Mouse (Mus musculus) megakaryocyte, embryonic 14.5 days (primary cell): ENCODE results near the gene Hpcal4. TPM values are rescaled to one million over a fixed set of nuclear protein-coding genes. Genes with fewer than 3 reads are reported as not detected.

Experiments
- H3K27me3 ChIP-seq: replicated peaks from 2 replicates; pipeline ENCODE3; 2012; ENCODE audit warnings: inconsistent platforms
- H3K36me3 ChIP-seq: replicated peaks from 2 replicates; pipeline ENCODE3; 2012; ENCODE audit warnings: low read length, inconsistent platforms, mixed read lengths
- H3K4me1 ChIP-seq: 2 replicates; pipeline ENCODE4 v1.6.1; 2012; ENCODE audit warnings: inconsistent platforms
- H3K4me3 ChIP-seq: replicated peaks from 2 replicates; pipeline ENCODE3; 2012; ENCODE audit warnings: moderate library complexity, mild to moderate bottlenecking, inconsistent platforms
- H3K9me3 ChIP-seq: 2 replicates; pipeline ENCODE4 v1.6.1; 2012; ENCODE audit warnings: inconsistent platforms
- FLI1 ChIP-seq: IDR thresholded peaks from 2 replicates; pipeline ENCODE4 v1.6.1; 2012; ENCODE audit warnings: low read length, inconsistent platforms, mixed read lengths
- GATA1 ChIP-seq: IDR thresholded peaks from 3 replicates; pipeline ENCODE4 v1.6.1; 2012; ENCODE audit warnings: mixed read lengths, low read length, inconsistent platforms, borderline replicate concordance
- polyA plus RNA-seq: library from polyadenylated mRNA; stranded (reverse); fragments of >175 nt; gene quantifications from 2 replicates; pipeline ENCODE4 v1.2.3, GENCODE M21; 2012; ENCODE audit warnings: low replicate concordance; ENCODE audit not compliant: insufficient read depth

The Hpcal4 gene
- polyA plus RNA-seq, 1 experiment: not detected

- TF ChIP-seq GATA1: no peak
- no peak for TF ChIP-seq FLI1
Observed at GRCm38 (mm10) chr4:123219720-123220357, 36.8 kb downstream of the Hpcal4 start.

GRCm38 (mm10) chr4:123220637-123221036, 37.6 kb downstream of the Hpcal4 start:
- H3K27me3 ChIP-seq: peaks cover 49% of the 10 kb centered on the region
- TF ChIP-seq GATA1 (no peak), FLI1 (no peak)
- H3K4me3 ChIP-seq: no peak overlapping the region
- no peaks in the 10 kb centered on the region for H3K9me3 ChIP-seq
- no peaks in the 10 kb centered on the region for H3K36me3 ChIP-seq
- H3K4me1 ChIP-seq: peaks cover 36% of the 10 kb centered on the region

More at GRCm38 (mm10) chr4:123219720-123220357, 36.8 kb downstream of the Hpcal4 start:
- Histone ChIP-seq H3K4me1 (peaks cover 36% of the 10 kb centered on the region), H3K4me3 (no peak overlapping the region), H3K9me3 (no peaks in the 10 kb centered on the region), H3K36me3 (no peaks in the 10 kb centered on the region), H3K27me3 (peaks cover 53% of the 10 kb centered on the region)

GRCm38 (mm10) chr4:123223309-123223708, 40.3 kb downstream of the Hpcal4 start:
- no peaks in the 10 kb centered on the region for H3K9me3 ChIP-seq
- H3K27me3 ChIP-seq: peaks cover 59% of the 10 kb centered on the region
- H3K4me1 ChIP-seq: peaks cover 21% of the 10 kb centered on the region
- H3K4me3 ChIP-seq: no peak overlapping the region
- no peak for TF ChIP-seq FLI1
- TF ChIP-seq GATA1: no peak
- H3K36me3 ChIP-seq: no peaks in the 10 kb centered on the region

- no peak overlapping the region for H3K4me3 ChIP-seq
Observed at GRCm38 (mm10) chr4:123225718-123226403, 42.8 kb downstream of the Hpcal4 start.

DNA sequence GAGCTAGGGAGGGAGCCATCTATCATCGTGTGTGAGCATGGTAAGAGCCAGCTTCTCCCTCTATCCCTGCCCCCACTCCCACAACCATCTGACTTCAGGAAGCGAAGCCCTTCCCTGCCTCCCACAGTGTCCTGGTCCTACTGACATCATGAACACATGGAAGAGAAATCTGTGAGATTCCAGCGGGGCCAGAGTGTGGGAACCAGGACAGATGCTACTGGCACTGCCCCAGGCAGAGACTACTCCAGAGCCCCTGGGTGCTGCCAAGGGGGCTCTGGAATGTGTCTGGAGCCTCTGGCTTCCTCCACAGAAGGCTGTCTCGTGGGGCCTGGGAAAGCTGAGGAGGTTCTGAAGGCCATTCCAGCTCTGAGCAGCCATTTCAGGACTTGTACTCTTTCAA, 44.7 kb downstream of the Hpcal4 start:
- H3K36me3 ChIP-seq: no peaks in the 10 kb centered on the region

More at GRCm38 (mm10) chr4:123225718-123226403, 42.8 kb downstream of the Hpcal4 start:
- TF ChIP-seq GATA1 (no peak), FLI1 (no peak)
- no peaks in the 10 kb centered on the region for H3K4me1 ChIP-seq
- H3K9me3 ChIP-seq: no peaks in the 10 kb centered on the region
- no peaks in the 10 kb centered on the region for H3K36me3 ChIP-seq
- peaks cover 63% of the 10 kb centered on the region for H3K27me3 ChIP-seq

GRCm38 (mm10) chr4:123228270-123228669, 45.2 kb downstream of the Hpcal4 start:
- Histone ChIP-seq H3K4me1 (peaks cover 7% of the 10 kb centered on the region), H3K27me3 (peaks cover 78% of the 10 kb centered on the region), H3K9me3 (no peaks in the 10 kb centered on the region), H3K36me3 (no peaks in the 10 kb centered on the region), H3K4me3 (no peak overlapping the region)
- TF ChIP-seq FLI1 (no peak), GATA1 (no peak)

More for the DNA sequence above, 44.7 kb downstream of the Hpcal4 start:
- H3K27me3 ChIP-seq: peaks cover 73% of the 10 kb centered on the region
- no peak for TF ChIP-seq GATA1
- TF ChIP-seq FLI1: no peak
- H3K4me3 ChIP-seq: no peak overlapping the region
- no peaks in the 10 kb centered on the region for H3K9me3 ChIP-seq
- peaks cover 2% of the 10 kb centered on the region; the same call in 1 of the 2 replicates for H3K4me1 ChIP-seq

DNA sequence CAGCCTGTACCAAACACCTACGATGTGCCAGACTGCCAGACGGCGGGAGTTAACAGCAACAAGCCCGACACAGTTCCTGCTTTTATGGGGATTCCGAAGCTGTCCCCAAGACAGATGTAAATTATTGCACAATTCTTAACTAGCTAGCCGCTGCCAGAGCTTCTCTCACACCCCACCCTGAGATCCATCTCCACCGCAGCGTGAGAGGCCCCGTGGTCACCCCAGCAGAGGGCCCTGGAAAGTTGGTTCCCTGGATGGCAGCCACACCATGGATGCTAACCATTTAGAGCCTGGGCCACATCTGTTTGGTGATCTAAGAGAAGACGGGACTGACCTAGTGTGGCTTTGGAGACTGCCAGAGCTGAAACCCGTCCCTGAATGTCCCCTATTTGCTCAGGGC, 46.1 kb downstream of the Hpcal4 start:
- Histone ChIP-seq H3K9me3 (no peaks in the 10 kb centered on the region), H3K4me3 (no peak overlapping the region), H3K4me1 (peaks cover 15% of the 10 kb centered on the region), H3K36me3 (no peaks in the 10 kb centered on the region), H3K27me3 (peaks cover 87% of the 10 kb centered on the region)
- no peak for TF ChIP-seq FLI1
- TF ChIP-seq GATA1: no peak

DNA sequence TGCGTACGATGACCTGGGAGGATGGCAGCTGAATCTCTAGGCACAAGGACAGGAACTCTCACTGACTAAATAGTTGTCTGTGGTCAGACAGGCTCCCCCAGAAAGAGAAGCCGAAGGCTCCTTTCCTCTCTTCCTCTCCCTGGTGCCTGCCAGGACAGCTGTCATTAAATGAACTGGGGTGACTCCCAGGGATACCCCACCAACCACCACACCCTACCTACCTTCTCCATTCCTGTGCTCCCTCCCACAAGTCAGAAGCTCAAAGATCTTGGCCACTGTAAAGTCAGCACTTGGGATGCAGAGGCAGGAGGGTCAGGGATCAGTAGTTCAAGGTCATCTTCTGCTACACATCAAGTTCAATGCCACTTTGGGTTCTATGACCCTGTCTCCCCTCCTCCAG, 49.8 kb downstream of the Hpcal4 start:
- TF ChIP-seq GATA1 (no peak), FLI1 (no peak)
- Histone ChIP-seq H3K36me3 (no peaks in the 10 kb centered on the region), H3K4me3 (no peak overlapping the region), H3K27me3 (peaks cover 93% of the 10 kb centered on the region), H3K9me3 (no peaks in the 10 kb centered on the region), H3K4me1 (peaks cover 33% of the 10 kb centered on the region)

DNA sequence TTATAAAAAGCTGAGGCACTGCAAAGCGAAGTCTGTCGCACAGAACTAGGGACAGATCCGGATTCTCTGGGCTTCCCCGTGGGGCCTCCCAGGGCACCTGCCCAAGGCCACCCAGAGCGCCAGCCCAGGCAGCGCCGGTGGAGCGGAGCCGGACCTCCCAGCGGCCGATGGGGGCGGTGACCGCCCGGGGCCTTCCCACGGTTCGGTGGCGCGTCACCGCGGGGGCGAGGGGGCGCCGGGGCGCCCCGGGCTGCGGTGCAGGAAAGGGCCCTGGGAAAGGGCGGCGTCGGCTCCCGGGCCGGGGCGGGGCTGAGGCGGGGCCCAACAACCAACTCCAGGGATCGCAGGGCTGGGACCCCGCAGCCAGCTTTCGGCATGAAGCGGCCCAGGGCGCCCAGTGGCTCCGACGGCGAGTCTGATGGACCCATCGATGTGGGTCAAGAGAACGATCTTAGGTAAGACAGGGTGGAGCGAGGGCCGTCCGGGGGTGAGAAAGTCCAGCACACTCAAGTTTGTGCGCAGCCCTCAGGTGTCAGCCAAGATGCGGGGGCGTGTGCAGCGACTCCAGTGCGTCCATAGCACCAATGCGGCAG, 50.6 kb downstream of the Hpcal4 start, which contains the start of gene Heyl:
Heyl (plus strand) TSS at position 65 of the 593 bp plus-strand sequence.
- Histone ChIP-seq H3K36me3 (no peaks in the 10 kb centered on the region), H3K9me3 (no peaks in the 10 kb centered on the region), H3K4me1 (peaks cover 33% of the 10 kb centered on the region), H3K27me3 (peaks cover 93% of the 10 kb centered on the region), H3K4me3 (peak within 1 kb of the TSS; percentile 81)
- no peak for TF ChIP-seq FLI1
- no peak for TF ChIP-seq GATA1
